Mouse (Mus musculus): ENCODE data around the gene Micall2.
A peak's percentile ranks its signal among the peaks of the same experiment; 100 is the strongest.

Micall2 gene

DNA sequence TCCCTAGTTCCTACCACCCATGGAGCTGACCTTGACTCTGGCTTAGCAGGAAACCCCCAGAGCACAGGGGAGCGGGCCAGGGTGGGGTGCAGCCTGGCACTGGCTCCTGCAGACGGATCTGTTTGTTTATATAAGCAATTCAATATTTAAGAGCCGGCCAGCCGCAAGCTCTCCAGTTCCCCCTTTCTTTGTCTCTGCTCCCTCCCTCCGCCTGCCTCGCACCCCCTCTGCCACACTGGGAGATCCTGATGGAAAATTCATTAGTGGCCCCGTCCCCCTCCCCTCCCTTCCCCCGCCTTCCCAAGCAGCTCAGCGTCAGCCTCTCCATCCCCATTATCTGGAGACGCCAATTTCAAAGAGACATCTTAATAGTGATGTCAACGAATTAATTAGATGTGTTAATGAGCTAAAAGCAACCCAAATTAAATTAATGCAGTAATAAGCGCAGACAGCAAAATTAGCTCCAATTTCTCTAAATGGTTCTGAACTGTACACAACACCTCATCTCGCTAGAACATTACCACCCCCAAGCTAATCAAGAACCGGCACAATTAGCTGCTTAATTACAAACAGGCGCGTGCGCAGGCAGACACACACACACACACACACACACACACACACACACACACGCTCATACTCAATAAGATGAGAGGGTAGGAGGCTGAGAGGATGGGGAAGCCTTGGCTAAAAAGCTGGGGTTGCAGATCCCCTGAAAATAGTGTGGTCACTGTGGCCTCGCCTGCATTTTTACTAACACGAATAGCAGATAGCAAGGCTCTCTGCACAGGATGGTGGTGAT, 54.1 kb downstream of the Micall2 start:
- peak; percentile 25 for DNase-seq (ENCODE audit: low read depth)

DNA sequence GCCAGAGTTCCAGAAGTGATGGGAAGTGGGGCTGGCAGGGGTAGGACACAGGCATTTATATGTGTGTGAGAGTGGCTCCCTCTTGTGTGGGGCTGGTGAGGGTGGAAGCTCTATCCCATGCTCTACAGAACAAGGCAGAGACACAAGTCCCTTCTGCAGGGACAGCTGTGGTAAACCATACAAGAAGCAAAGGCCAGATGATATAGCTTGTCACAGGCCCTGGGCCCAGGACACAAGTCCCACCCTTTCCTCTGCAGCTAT, 60.5 kb downstream of the Micall2 start:
- DNase-seq (ENCODE audit: low read depth) = no peak

DNA sequence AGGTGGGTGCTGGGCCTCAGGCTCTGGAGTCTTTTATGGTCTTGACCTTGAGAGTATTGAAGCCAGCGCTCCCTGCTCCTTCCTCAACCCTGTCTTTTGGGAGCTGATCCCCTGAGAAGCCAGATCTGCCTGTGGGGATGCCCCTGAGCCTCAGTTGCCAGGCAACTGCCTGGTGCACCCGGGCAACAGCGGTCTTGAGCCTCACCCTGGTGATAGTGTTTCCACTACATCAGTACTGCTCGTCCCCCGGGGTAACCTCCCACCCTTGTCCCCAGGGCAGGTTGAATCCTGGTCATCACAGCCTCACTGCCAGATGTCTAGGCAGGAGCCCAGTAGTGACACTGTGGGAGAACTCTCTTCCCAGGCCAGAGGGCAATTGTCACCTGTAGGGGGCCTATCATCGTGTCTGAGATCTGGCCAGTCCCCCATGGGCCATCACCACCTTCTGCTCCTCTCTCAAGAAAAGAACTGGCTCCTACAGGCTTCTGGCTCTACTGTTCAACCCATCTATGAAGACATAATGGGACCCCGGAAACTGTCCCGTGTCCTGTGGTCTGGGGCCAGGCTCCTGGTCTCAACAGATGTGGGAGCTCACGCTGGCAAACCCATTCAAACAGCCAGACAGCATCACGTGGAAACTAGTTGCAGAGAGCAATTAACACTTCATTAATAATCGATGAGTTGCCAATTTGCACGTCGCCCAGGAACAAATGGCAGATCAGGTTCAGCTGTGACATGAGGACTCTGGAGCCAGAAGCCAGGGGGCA, 61.0 kb downstream of the Micall2 start:
- no peak for DNase-seq (ENCODE audit: low read depth)

DNA sequence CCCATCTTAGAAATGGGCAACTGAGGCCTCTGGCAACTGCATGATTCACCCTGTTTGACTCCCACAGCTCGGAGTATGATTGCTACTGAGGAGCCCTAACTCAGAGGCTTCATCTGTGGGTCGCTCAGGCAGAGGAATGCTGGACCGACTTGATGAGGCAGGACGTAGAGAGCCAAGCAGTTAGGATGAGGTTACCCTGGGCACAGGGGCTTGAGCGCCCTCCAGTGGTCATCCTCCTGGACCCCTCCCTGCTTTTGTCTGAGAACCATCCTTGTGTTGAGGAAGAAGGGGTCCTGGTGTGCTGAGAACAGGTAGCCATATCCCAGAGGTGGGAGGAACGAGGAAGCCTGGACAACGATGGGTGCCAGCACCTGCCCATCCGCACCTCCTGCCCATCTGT, 66.8 kb downstream of the Micall2 start:
- DNase-seq (ENCODE audit: low read depth) = peak; percentile 54

DNA sequence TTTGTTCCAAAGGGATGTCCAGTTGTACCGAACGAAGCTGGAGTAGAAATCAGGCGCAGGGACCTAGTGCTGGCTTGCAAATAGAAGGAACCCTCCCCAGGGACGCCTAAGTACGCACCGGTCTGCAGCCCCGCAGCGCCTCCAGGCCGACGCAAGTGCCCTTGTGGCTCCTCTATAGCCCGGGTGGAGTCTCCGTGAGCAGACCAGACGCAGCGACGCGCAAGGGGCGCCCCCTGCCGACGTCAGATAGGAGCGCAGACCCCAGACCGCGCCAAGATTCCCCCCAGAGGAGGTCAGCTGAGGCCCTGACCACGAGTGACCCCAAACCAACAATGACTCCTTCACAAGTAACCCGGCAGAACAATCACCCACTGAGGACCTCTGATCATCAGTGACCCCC, 67.6 kb downstream of the Micall2 start:
- peak; percentile 51 for DNase-seq (ENCODE audit: low read depth)

DNA sequence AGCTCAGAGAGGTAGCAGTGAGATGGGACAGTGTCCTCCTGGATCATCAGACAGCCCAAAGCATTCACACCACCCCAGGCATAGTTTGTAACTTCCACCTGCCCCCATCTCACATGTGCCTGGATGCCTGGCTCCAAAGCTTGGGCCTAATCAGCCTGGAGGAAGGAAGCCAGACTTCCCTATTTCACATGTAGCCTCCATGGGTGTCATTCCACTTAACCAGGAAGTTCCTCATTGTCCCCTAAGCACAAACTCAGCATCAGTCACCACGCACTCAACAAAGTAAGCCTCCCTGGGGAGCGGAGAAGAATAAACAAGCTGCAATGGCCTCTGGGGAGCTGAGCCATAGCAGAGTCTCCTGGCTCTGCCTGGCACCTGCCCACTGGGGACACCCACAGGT, 69.6 kb downstream of the Micall2 start:
- no peak for DNase-seq (ENCODE audit: low read depth)

DNA sequence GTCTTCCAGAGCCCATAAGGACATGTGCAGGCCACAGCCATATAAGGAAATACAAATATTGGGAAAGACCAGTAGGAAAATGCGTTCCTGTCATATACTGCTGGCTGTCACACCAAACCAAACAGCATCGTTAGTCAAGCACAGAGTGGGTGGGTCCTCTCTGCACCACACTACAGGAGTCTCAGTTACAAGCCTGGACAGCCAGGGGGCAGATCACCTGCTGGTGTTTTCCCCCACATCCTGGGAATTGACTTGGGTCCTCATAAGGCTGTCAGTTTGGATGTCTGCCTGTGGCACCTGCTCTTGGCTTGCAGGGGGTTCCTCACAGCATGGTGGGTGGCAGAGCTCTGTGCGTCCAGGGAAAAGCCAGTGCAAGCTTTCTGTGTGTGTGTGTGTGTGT, 70.8 kb downstream of the Micall2 start:
- DNase-seq (ENCODE audit: low read depth) = no peak

DNA sequence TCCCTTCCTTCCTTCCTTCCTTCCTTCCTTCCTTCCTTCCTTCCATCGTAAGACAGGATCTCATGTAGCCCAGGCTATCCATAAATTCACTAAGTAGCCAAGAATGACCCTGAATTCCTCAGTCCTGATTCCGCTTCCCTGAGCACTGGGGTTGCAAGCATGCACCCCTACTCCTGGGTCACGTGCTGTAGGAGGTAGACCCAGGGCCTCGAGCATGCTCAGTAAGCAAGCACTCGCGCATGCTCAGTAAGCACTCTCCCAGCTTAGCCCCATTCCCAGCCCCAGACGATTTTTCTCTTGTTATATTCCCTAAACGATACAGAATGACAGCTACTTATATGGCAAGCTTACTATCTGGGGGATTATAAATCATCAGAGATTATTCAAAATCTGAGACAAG, 74.4 kb downstream of the Micall2 start:
- no peak for DNase-seq (ENCODE audit: low read depth)

DNA sequence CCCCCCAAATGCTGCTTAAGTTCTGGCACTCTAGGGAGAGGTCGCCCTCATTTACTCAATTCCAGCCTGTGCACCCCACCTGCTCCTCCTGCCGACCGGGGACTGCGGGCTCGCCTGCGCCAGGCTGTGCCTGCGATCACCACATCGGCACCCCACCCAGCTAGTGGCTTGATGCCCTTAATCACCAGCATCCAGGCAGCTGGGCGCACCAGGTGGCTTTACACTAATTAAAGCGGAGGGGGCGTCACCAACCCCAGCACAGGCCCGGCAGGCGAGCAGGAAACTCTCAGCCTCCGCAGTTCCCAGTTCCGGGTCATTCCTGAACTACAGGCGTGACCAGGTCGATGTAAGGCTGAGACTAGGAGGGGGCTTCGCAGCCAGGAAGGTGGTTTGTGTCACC, 76.8 kb downstream of the Micall2 start:
- DNase-seq (ENCODE audit: low read depth) = no peak

DNA sequence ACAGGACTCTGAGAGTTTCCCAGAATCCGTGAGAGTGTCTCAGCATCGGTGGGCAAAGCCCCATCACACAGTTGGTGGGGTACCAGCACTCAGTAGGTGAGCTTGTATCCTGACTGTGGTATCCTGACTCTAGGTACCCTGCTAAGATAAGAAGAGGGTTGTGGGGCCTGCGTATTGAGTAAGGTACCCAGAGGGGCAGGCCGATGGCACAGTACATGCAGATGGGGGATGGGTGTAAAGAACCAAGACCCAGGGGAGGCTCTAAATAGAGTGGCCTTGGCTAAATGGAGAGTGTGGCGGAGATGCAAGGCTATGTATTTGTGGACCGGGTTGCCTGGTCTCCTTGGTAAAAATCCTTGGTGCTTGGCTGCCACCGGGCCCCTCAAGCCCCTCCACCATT, 77.3 kb downstream of the Micall2 start:
- DNase-seq (ENCODE audit: low read depth) = no peak

DNA sequence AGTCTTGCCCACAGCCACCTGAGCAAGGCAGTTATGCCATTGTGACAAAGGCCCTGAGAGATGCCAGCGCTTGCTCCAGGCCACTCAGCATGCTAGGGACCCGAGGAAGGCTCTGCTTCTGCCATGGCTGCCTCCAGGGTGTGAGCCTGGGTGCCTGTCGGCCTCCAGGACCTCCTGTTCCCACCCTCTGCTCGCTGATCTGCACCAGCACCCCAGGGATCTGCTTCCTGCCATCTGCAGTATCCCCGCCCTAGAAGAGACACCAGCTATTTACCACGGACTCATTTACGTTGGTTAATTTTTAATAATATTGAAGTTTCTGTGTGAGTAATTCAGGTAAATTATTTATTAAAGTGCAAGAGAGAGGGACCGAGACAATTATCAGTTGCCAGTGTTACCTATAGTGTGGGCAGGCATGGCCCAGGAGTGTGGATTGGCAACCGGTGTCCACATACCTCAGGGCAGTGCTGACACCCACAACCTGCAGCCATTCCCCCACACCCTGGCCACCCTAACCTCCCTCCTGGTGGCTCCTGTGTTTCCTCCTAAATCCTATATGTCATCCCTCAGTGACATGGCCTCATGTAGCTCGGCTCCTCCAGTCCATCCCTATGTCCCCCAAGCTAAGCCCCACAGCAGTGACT, 78.1 kb downstream of the Micall2 start:
- no peak for DNase-seq (ENCODE audit: low read depth)

Measured in NIH3T3 (cell line).